Mouse (Mus musculus) heart, embryonic 15.5 days (tissue): Measurements from ENCODE around the gene Gm11168. TPM values are rescaled to one million over a fixed set of nuclear protein-coding genes. Genes with fewer than 3 reads are reported as not detected.
"Not testable (repeated sequence)": the region's sequence is repeated elsewhere in the genome, so short reads cannot be mapped to it uniquely, and the experiment has no call there.

Experiments used
- ATAC-seq: fragments of 200-750 bp; cut with Nextera tagmentation; replicated peaks from 2 replicates; pipeline ENCODE4 v1.8.0; 2017; ENCODE audit warnings: low read depth, moderate TSS enrichment; ENCODE audit not compliant: insufficient number of reproducible peaks, insufficient read depth, low FRiP score
- H3K27ac ChIP-seq: fragments of 300-500 bp; sonication (generic); 2 replicates; pipeline ENCODE4 v1.5.1; 2015; ENCODE audit warnings: mild to moderate bottlenecking, inconsistent platforms
- H3K27me3 ChIP-seq: fragments of 300-500 bp; sonication (generic); 2 replicates; pipeline ENCODE4 v1.6.1; 2015; ENCODE audit warnings: inconsistent platforms
- H3K36me3 ChIP-seq: fragments of 300-500 bp; sonication (generic); 2 replicates; pipeline ENCODE4 v1.6.1; 2015; ENCODE audit warnings: mild to moderate bottlenecking, inconsistent platforms
- H3K4me1 ChIP-seq: fragments of 300-500 bp; sonication (generic); replicated peaks from 2 replicates; pipeline ENCODE4 v1.6.1; 2015; ENCODE audit warnings: inconsistent platforms
- H3K4me2 ChIP-seq: fragments of 300-500 bp; sonication (generic); 2 replicates; pipeline ENCODE4 v1.6.1; 2015; ENCODE audit warnings: inconsistent platforms, mild to moderate bottlenecking, moderate library complexity
- H3K4me3 ChIP-seq: fragments of 300-500 bp; sonication (generic); 2 replicates; pipeline ENCODE4 v1.5.1; 2015; ENCODE audit warnings: mild to moderate bottlenecking, inconsistent platforms
- H3K9ac ChIP-seq: fragments of 300-500 bp; sonication (generic); 2 replicates; pipeline ENCODE4 v1.6.1; 2015; ENCODE audit warnings: mild to moderate bottlenecking, inconsistent platforms
- H3K9me3 ChIP-seq: fragments of 300-500 bp; sonication (generic); replicated peaks from 2 replicates; pipeline ENCODE4 v1.6.1; 2016; ENCODE audit warnings: inconsistent platforms
- WGBS: fragments of 180-500 bp; shearing (Covaris S2); methylation state at CpG from one replicate; pipeline ENCODE4 v1.1.7; 2015; ENCODE audit warnings: mixed read lengths; 5-methylcytosine and 5-hydroxymethylcytosine counted together
- polyA plus RNA-seq: library from polyadenylated mRNA; unstranded; fragments of >200 nt; fragmentation: Nextera tagmentation; extraction: Ambion mirVana; gene quantifications from 2 replicates; pipeline ENCODE4 v1.2.1, GENCODE M21; 2015

Gm11168 gene
- polyA plus RNA-seq: not detected in 2 replicates

GRCm38 (mm10) chr9:3002794-3003396 is at the start of gene Gm11168:
TSS of gene Gm11168 (plus strand) at chr9:3003346.
- not testable (repeated sequence) for H3K4me3 ChIP-seq, H3K27ac ChIP-seq, H3K27me3 ChIP-seq, H3K4me1 ChIP-seq, H3K9ac ChIP-seq, H3K4me2 ChIP-seq, H3K36me3 ChIP-seq, ATAC-seq
- WGBS: 70% methylated on average over 6 of the region's 14 CpGs
- H3K9me3 ChIP-seq: peaks cover 11% of the 10 kb centered on the region

- not testable (repeated sequence) for H3K4me2 ChIP-seq, H3K36me3 ChIP-seq, H3K9ac ChIP-seq, H3K27me3 ChIP-seq, H3K4me3 ChIP-seq, ATAC-seq, H3K9me3 ChIP-seq, H3K4me1 ChIP-seq, H3K27ac ChIP-seq
- WGBS: 68% methylated on average over 12 of the region's 12 CpGs
Measured at GRCm38 (mm10) chr9:3000445-3000972, 2.6 kb upstream of the Gm11168 start, which contains the start of gene Gm10722. TSS of gene Gm10722 (plus strand) at chr9:3000922.

- H3K4me2 ChIP-seq, H3K4me3 ChIP-seq, H3K9ac ChIP-seq, H3K9me3 ChIP-seq, H3K27me3 ChIP-seq, H3K27ac ChIP-seq, H3K36me3 ChIP-seq, H3K4me1 ChIP-seq, ATAC-seq: not testable (repeated sequence)
- 62% methylated on average over 8 of the region's 8 CpGs for WGBS
Measured at GRCm38 (mm10) chr9:3001006-3001405, 2.1 kb upstream of the Gm11168 start.

- not testable (repeated sequence) for H3K4me1 ChIP-seq, H3K9me3 ChIP-seq, H3K36me3 ChIP-seq, H3K27me3 ChIP-seq, H3K4me3 ChIP-seq, H3K4me2 ChIP-seq, H3K9ac ChIP-seq, H3K27ac ChIP-seq
- ATAC-seq: peak; percentile 82
- 67% methylated on average over 9 of the region's 11 CpGs for WGBS
Measured at GRCm38 (mm10) chr9:3001948-3002659, 1.0 kb upstream of the Gm11168 start.

GRCm38 (mm10) chr9:3006179-3006578 is 3.0 kb downstream of the Gm11168 start:
- not testable (repeated sequence) for H3K4me1 ChIP-seq, H3K27me3 ChIP-seq, H3K27ac ChIP-seq, H3K4me3 ChIP-seq, H3K9ac ChIP-seq, H3K4me2 ChIP-seq, ATAC-seq, H3K36me3 ChIP-seq
- peaks cover 11% of the 10 kb centered on the region for H3K9me3 ChIP-seq
- WGBS: 81% methylated on average over 1 of the region's 5 CpGs

- 72% methylated on average over 8 of the region's 8 CpGs for WGBS
- peaks cover 11% of the 10 kb centered on the region for H3K9me3 ChIP-seq
- H3K4me1 ChIP-seq, H3K9ac ChIP-seq, H3K4me2 ChIP-seq, H3K27me3 ChIP-seq, H3K4me3 ChIP-seq, H3K27ac ChIP-seq, H3K36me3 ChIP-seq: not testable (repeated sequence)
- ATAC-seq: peak; percentile 59
Measured at GRCm38 (mm10) chr9:3006636-3007035, 3.5 kb downstream of the Gm11168 start.

- not testable (repeated sequence) for H3K27ac ChIP-seq, H3K4me2 ChIP-seq, H3K36me3 ChIP-seq, H3K9me3 ChIP-seq, H3K4me3 ChIP-seq, H3K4me1 ChIP-seq, H3K9ac ChIP-seq, H3K27me3 ChIP-seq
- 68% methylated on average over 8 of the region's 9 CpGs for WGBS
- 0 out of 2 replicates have a peak, but pooled peaks have one; percentile 11 for ATAC-seq
Measured at GRCm38 (mm10) chr9:3007272-3007671, 4.1 kb downstream of the Gm11168 start.

GRCm38 (mm10) chr9:3009331-3009730 is 6.2 kb downstream of the Gm11168 start:
- H3K4me2 ChIP-seq, H3K27ac ChIP-seq, H3K4me3 ChIP-seq, H3K9ac ChIP-seq, H3K4me1 ChIP-seq, H3K36me3 ChIP-seq, H3K27me3 ChIP-seq, H3K9me3 ChIP-seq: not testable (repeated sequence)
- peak; percentile 50 for ATAC-seq
- WGBS: no CpG with 5 or more reads among the region's 5 CpGs

- not testable (repeated sequence) for H3K9ac ChIP-seq, H3K9me3 ChIP-seq, H3K4me3 ChIP-seq, H3K27me3 ChIP-seq, H3K27ac ChIP-seq, H3K36me3 ChIP-seq, H3K4me2 ChIP-seq, H3K4me1 ChIP-seq, ATAC-seq
- WGBS: 77% methylated on average over 3 of the region's 7 CpGs
Measured at GRCm38 (mm10) chr9:3012054-3012621, 9.0 kb downstream of the Gm11168 start.

GRCm38 (mm10) chr9:3012733-3013279 is 9.7 kb downstream of the Gm11168 start, which contains the start of gene Gm10721:
TSS of gene Gm10721 (plus strand) at chr9:3013140.
- not testable (repeated sequence) for H3K9me3 ChIP-seq, H3K4me1 ChIP-seq, H3K9ac ChIP-seq, H3K27me3 ChIP-seq, H3K4me3 ChIP-seq, H3K27ac ChIP-seq, H3K36me3 ChIP-seq, H3K4me2 ChIP-seq
- ATAC-seq: peak; percentile 40; the same call in 1 of the 2 replicates
- 42% methylated on average over 1 of the region's 11 CpGs for WGBS

- ATAC-seq, H3K36me3 ChIP-seq, H3K4me2 ChIP-seq, H3K4me1 ChIP-seq, H3K9ac ChIP-seq, H3K9me3 ChIP-seq, H3K4me3 ChIP-seq, H3K27me3 ChIP-seq, H3K27ac ChIP-seq: not testable (repeated sequence)
- 58% methylated on average over 5 of the region's 9 CpGs for WGBS
Measured at GRCm38 (mm10) chr9:3015354-3015753, 12.2 kb downstream of the Gm11168 start, which contains the start of gene Gm10720. TSS of gene Gm10720 (plus strand) at chr9:3015654.
